In the genomic region with DNA sequence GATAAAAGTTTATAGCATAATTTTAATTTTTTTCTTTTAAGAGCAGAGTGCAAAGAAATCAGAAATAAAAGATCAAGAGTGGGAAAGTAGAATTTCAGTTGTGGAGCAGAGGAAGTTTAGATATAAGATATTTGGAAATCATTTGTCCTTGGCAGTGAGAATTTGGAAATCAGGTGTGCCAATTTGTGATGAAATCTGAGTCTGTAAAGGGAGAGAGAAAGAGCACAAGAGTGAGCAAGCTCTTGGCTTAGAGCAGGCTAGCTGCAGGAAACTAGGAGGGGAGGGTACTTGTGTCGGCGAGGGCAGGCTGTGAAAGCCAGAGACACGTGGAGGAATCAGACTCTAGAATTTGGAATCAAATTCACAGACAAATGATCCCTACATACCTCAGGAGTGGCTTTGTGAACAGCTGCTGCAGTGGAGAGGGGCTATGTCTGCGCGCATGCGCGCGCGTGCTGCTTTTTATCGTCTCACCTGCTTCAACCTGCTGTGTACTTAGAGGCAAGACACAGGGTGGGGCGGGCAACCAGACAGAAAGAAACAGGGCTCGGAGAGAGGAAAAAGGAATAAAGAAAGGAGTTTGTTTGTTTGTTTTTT, we compare ENCODE assay signal across 9 mouse cellular contexts. TPM values are rescaled to one million over a fixed set of nuclear protein-coding genes. Genes with fewer than 3 reads are reported as not detected.
DNase-seq lines count a peak whose midpoint lies in the region; ATAC-seq and TF ChIP-seq lines count a peak whose summit lies in the region.
"Had no signal": no experiment of that assay in that cellular context is flagged by ENCODE, and none has a peak within 500 bp of the region (broad histone marks: within the 10 kb centered on the region; RNA-seq: fewer than 3 reads in every experiment).

No protein-coding gene starts in this region.

- intact Hi-C loops in heart, adult 2 months (cut with DNase I): no loop called here

- TF ChIP-seq CTCF in heart, adult 2 months (IDR thresholded peaks at IDR 0.05): no peak

- no peak overlapping the region for H3K27ac ChIP-seq in heart, embryonic 13.5 days (replicated peaks)
- no peak overlapping the region for H3K27ac ChIP-seq in heart, adult 2 months
- no peak overlapping the region for H3K27ac ChIP-seq in hindbrain, embryonic 16.5 days (ENCODE audit: low read depth, low read length)

- no peaks in the 10 kb centered on the region for H3K36me3 ChIP-seq in heart, embryonic 13.5 days
- no peaks in the 10 kb centered on the region for H3K36me3 ChIP-seq in heart, adult 2 months (ENCODE audit: control insufficient read depth, insufficient read depth, low read length)
- H3K36me3 ChIP-seq in hindbrain, embryonic 16.5 days (ENCODE audit: control insufficient read depth, insufficient read depth, low read length): no peaks in the 10 kb centered on the region

- WGBS in heart, embryonic 13.5 days: 59% methylated on average over 12 of the region's 12 CpGs
- 52% methylated on average over 12 of the region's 12 CpGs for WGBS in heart, adult 2 months
- 47% methylated on average over 12 of the region's 12 CpGs for WGBS in hindbrain, embryonic 16.5 days

- H3K27me3 ChIP-seq in heart, embryonic 13.5 days (replicated peaks): no peaks in the 10 kb centered on the region
- H3K27me3 ChIP-seq in heart, adult 2 months (ENCODE audit: control insufficient read depth, insufficient read depth, low read length): no peaks in the 10 kb centered on the region
- no peaks in the 10 kb centered on the region for H3K27me3 ChIP-seq in hindbrain, embryonic 16.5 days (replicated peaks; ENCODE audit: control insufficient read depth, insufficient read depth, low read length)

- no peaks in the 10 kb centered on the region for H3K79me2 ChIP-seq in heart, adult 2 months (replicated peaks; ENCODE audit: control insufficient read depth, insufficient read depth, low read length)

- no peak for TF ChIP-seq EP300 in heart, adult 2 months (IDR thresholded peaks at IDR 0.05; ENCODE audit: insufficient read depth, low read depth, low read length)

- no peak overlapping the region for H3K9ac ChIP-seq in heart, embryonic 13.5 days
- H3K9ac ChIP-seq in heart, adult 2 months (ENCODE audit: low read depth, low read length): no peak overlapping the region
- H3K9ac ChIP-seq in hindbrain, embryonic 16.5 days (ENCODE audit: low read depth, low read length): peak overlapping the region; percentile 0; the same call in 1 of the 2 replicates

- H3K4me3 ChIP-seq in heart, embryonic 13.5 days: no peak overlapping the region
- H3K4me3 ChIP-seq in heart, adult 2 months: no peak overlapping the region
- peak overlapping the region; percentile 6; the same call in 1 of the 2 replicates for H3K4me3 ChIP-seq in hindbrain, embryonic 16.5 days (ENCODE audit: low read length)
- H3K4me3 ChIP-seq: erythroblast, embryonic 14.5 days had no signal

- ATAC-seq in heart, embryonic 13.5 days (ENCODE audit: extremely low read depth, insufficient number of reproducible peaks, low FRiP score, low TSS enrichment): no peak
- peak; percentile 74 for ATAC-seq in hindbrain, embryonic 16.5 days

- 0 out of 2 replicates have a peak, but pooled peaks cover 6% of the 10 kb centered on the region for H3K4me1 ChIP-seq in heart, embryonic 13.5 days
- H3K4me1 ChIP-seq in heart, adult 2 months (ENCODE audit: control insufficient read depth, insufficient read depth, low read length): no peaks in the 10 kb centered on the region
- peaks cover 3% of the 10 kb centered on the region; the same call in 1 of the 2 replicates for H3K4me1 ChIP-seq in hindbrain, embryonic 16.5 days (ENCODE audit: control insufficient read depth, insufficient read depth, low read depth, low read length)

- no peak for DNase-seq in heart, adult 2 months
- DNase-seq in cerebellum, postnatal 10 days: peak; percentile 73 to 76
- DNase-seq in lung, postnatal 25 days (ENCODE audit: low spot score): peak; percentile 37
- no peak for DNase-seq in MN1 (ENCODE audit: low spot score)
- DNase-seq in layer of hippocampus, adult 18-20 months (ENCODE audit: low spot score in 2 of 2): no peak
- no peak for DNase-seq in urinary bladder, postnatal 36 days (ENCODE audit: low spot score in 2 of 2)

- TF ChIP-seq POLR2A in heart, adult 2 months (IDR thresholded peaks at IDR 0.05; ENCODE audit: insufficient read depth, low read depth, low read length): no peak

- peak overlapping the region; percentile 4; the same call in 1 of the 2 replicates for H3K4me2 ChIP-seq in heart, embryonic 13.5 days
- H3K4me2 ChIP-seq in hindbrain, embryonic 16.5 days (ENCODE audit: low read length): peak overlapping the region; percentile 40

- H3K9me3 ChIP-seq in heart, embryonic 13.5 days: no peaks in the 10 kb centered on the region
- H3K9me3 ChIP-seq in hindbrain, embryonic 16.5 days (ENCODE audit: control insufficient read depth, low read length): no peaks in the 10 kb centered on the region

RNA-seq across cellular contexts. Expression of a gene that starts 8.3 kb away (rescaled TPM):
- 114 and 126 TPM in 2 replicates for polyA plus RNA-seq in heart, embryonic 13.5 days (2015; fragmentation: Nextera tagmentation; extraction: Ambion mirVana)
- 10 to 100 TPM; 18.4 to 22.9 TPM for total RNA-seq in heart, adult 2 months (2021)
- 125 and 143 TPM in 2 replicates for polyA plus RNA-seq in heart, adult 2 months (2012; rRNA removed)
- polyA plus RNA-seq in hindbrain, embryonic 16.5 days (2015; fragmentation: Nextera tagmentation; extraction: Ambion mirVana): 49.6 and 67.9 TPM in 2 replicates
- 1 to 10 TPM; 4.3 to 4.8 TPM for total RNA-seq in layer of hippocampus, adult 18-20 months (2021)
- polyA plus RNA-seq: erythroblast, embryonic 14.5 days had no signal

RNA-seq across cellular contexts. Expression of a gene that starts 17.3 kb away (rescaled TPM):
- 28.8 and 29.6 TPM in 2 replicates for polyA plus RNA-seq in heart, embryonic 13.5 days (2015; fragmentation: Nextera tagmentation; extraction: Ambion mirVana)
- 1 to 10 TPM; 5.5 to 6.0 TPM for total RNA-seq in heart, adult 2 months (2021)
- 11.9 and 12.6 TPM in 2 replicates for polyA plus RNA-seq in heart, adult 2 months (2012; rRNA removed)
- polyA plus RNA-seq in hindbrain, embryonic 16.5 days (2015; fragmentation: Nextera tagmentation; extraction: Ambion mirVana): 63.3 and 73.1 TPM in 2 replicates
- total RNA-seq in layer of hippocampus, adult 18-20 months (2021): 10 to 100 TPM; 26.6 to 27.4 TPM

RNA-seq across cellular contexts. Expression of a gene that starts 23.0 kb away (rescaled TPM):
- polyA plus RNA-seq in heart, embryonic 13.5 days (2015; fragmentation: Nextera tagmentation; extraction: Ambion mirVana): 0.33 and 0.52 TPM in 2 replicates
- total RNA-seq in heart, adult 2 months (2021): under 1 TPM; 0.10 to 0.30 TPM
- polyA plus RNA-seq in heart, adult 2 months (2012; rRNA removed): 0.15 and 0.18 TPM in 2 replicates
- 30.4 and 32.4 TPM in 2 replicates for polyA plus RNA-seq in hindbrain, embryonic 16.5 days (2015; fragmentation: Nextera tagmentation; extraction: Ambion mirVana)
- total RNA-seq in layer of hippocampus, adult 18-20 months (2021): 100 to 1,000 TPM; 449 to 457 TPM
- polyA plus RNA-seq: erythroblast, embryonic 14.5 days had no signal

RNA-seq across cellular contexts. Expression of a gene that starts 28.1 kb away (rescaled TPM):
- polyA plus RNA-seq in heart, embryonic 13.5 days (2015; fragmentation: Nextera tagmentation; extraction: Ambion mirVana): 13.6 and 14.2 TPM in 2 replicates
- total RNA-seq in heart, adult 2 months (2021): 1 to 10 TPM; 8.0 to 9.3 TPM
- polyA plus RNA-seq in heart, adult 2 months (2012; rRNA removed): 10.6 and 15.6 TPM in 2 replicates
- polyA plus RNA-seq in hindbrain, embryonic 16.5 days (2015; fragmentation: Nextera tagmentation; extraction: Ambion mirVana): 35.2 and 36.2 TPM in 2 replicates
- total RNA-seq in layer of hippocampus, adult 18-20 months (2021): 10 to 100 TPM; 37.4 to 49.3 TPM

Comparison
In these comparisons a context has a peak if more than half of its experiments do, and no peak if none do; other contexts are left out.
1. DNase-seq: peak in cerebellum, postnatal 10 days (2 of 2) and lung, postnatal 25 days (single experiment); none in heart, adult 2 months (0 of 2), MN1 (single experiment), layer of hippocampus, adult 18-20 months (0 of 2) and urinary bladder, postnatal 36 days (0 of 2).
2. RNA of a gene that starts 23.0 kb away (polyA plus RNA-seq): 30.4 to 32.4 TPM in hindbrain, embryonic 16.5 days; 0.33 to 0.52 TPM in heart, embryonic 13.5 days and 0.15 to 0.18 TPM in heart, adult 2 months; every median in the first group is over 10 times any median in the second.